ENCODE assay signal across 21 mouse cellular contexts in genomic region chr15:13360741-13361140, GRCm38 (mm10).
A peak's percentile ranks its signal among the peaks of the same experiment; 100 is the strongest.
DNase-seq lines count a peak whose midpoint lies in the region; ATAC-seq and TF ChIP-seq lines count a peak whose summit lies in the region.
"Had no signal": no experiment of that assay in that cellular context is flagged by ENCODE, and none has a peak within 500 bp of the region (broad histone marks: within the 10 kb centered on the region; RNA-seq: fewer than 3 reads in every experiment).

No protein-coding gene starts in this region.

- no peak overlapping the region for H3K4me2 ChIP-seq in kidney, embryonic 15.5 days
- H3K4me2 ChIP-seq in kidney, postnatal 0 days (ENCODE audit: low read length): no peak overlapping the region
- H3K4me2 ChIP-seq: embryonic facial prominence, embryonic 12.5 days; forebrain, embryonic 13.5 days; forebrain, embryonic 15.5 days had no signal

- H3K4me1 ChIP-seq in kidney, embryonic 15.5 days: no peaks in the 10 kb centered on the region
- no peaks in the 10 kb centered on the region for H3K4me1 ChIP-seq in kidney, postnatal 0 days (replicated peaks; ENCODE audit: insufficient read depth, low read length)
- H3K4me1 ChIP-seq: embryonic facial prominence, embryonic 10.5 days; embryonic facial prominence, embryonic 12.5 days; forebrain, embryonic 13.5 days; forebrain, embryonic 15.5 days had no signal

- H3K27ac ChIP-seq in kidney, embryonic 15.5 days: peak overlapping the region; percentile 56
- H3K27ac ChIP-seq in kidney, postnatal 0 days: 0 out of 2 replicates have a peak overlapping the region, but pooled peaks have one; percentile 36
- H3K27ac ChIP-seq: embryonic facial prominence, embryonic 10.5 days; embryonic facial prominence, embryonic 12.5 days; forebrain, embryonic 13.5 days; forebrain, embryonic 15.5 days had no signal

- H3K27me3 ChIP-seq in kidney, embryonic 15.5 days: no peaks in the 10 kb centered on the region
- H3K27me3 ChIP-seq in kidney, postnatal 0 days (ENCODE audit: insufficient read depth, low read length): no peaks in the 10 kb centered on the region
- no peaks in the 10 kb centered on the region for H3K27me3 ChIP-seq in Patski
- H3K27me3 ChIP-seq: embryonic facial prominence, embryonic 12.5 days; forebrain, embryonic 13.5 days; forebrain, embryonic 15.5 days had no signal

- no peak overlapping the region for H3K4me3 ChIP-seq in kidney, embryonic 15.5 days (replicated peaks)
- no peak overlapping the region for H3K4me3 ChIP-seq in kidney, postnatal 0 days (replicated peaks; ENCODE audit: low read depth, low read length)
- H3K4me3 ChIP-seq: embryonic facial prominence, embryonic 10.5 days; embryonic facial prominence, embryonic 12.5 days; forebrain, embryonic 13.5 days; forebrain, embryonic 15.5 days had no signal

- H3K9me3 ChIP-seq in kidney, embryonic 15.5 days (replicated peaks): no peaks in the 10 kb centered on the region
- H3K9me3 ChIP-seq in kidney, postnatal 0 days (replicated peaks; ENCODE audit: low read length): no peaks in the 10 kb centered on the region
- H3K9me3 ChIP-seq: embryonic facial prominence, embryonic 10.5 days; embryonic facial prominence, embryonic 12.5 days; forebrain, embryonic 13.5 days; forebrain, embryonic 15.5 days had no signal

- peak; percentile 15 for DNase-seq in kidney, adult 9 months
- DNase-seq in kidney, postnatal 36 days: no peak
- no peak for DNase-seq in kidney, adult 18-20 months
- DNase-seq in kidney, postnatal 0 days (ENCODE audit: low spot score): peak; percentile 34
- DNase-seq in kidney, postnatal 14 days: no peak
- no peak for DNase-seq in Patski (ENCODE audit: low read depth, low spot score)
- DNase-seq in layer of hippocampus, postnatal 25 days (ENCODE audit: extremely low spot score in 1 of 2, low spot score in 1 of 2): no peak
- DNase-seq: adrenal gland, adult 8-10 months; adrenal gland, postnatal 14 days; adrenal gland, postnatal 36 days; cerebellum, adult 11-12 months; cerebellum, adult 2 months; cerebellum, adult 9-10 months; cerebellum, postnatal 10 days; cerebellum, postnatal 25 days had no signal

- no peaks in the 10 kb centered on the region for H3K36me3 ChIP-seq in kidney, embryonic 15.5 days
- H3K36me3 ChIP-seq in kidney, postnatal 0 days (ENCODE audit: insufficient read depth, low read length): no peaks in the 10 kb centered on the region
- H3K36me3 ChIP-seq: embryonic facial prominence, embryonic 10.5 days; embryonic facial prominence, embryonic 12.5 days; forebrain, embryonic 15.5 days had no signal

- TF ChIP-seq CTCF in kidney, postnatal 0 days (IDR thresholded peaks at IDR 0.05; ENCODE audit: low read depth): no peak
- no peak for TF ChIP-seq CTCF in Patski (IDR thresholded peaks at IDR 0.05)

- CTCF ChIA-PET in Patski (lab: Charles Lee): interaction anchor here (0.7 to 1.2 kb wide), 2 partner anchors 12 to 15 kb away, joined by 3 to 4 read pairs; no protein-coding TSS in a partner anchor

- POLR2A ChIA-PET in Patski (lab: Charles Lee): no interaction called here

- in situ Hi-C loops in Patski (cut with MboI; ENCODE audit: low pct_unique_long_range_greater_than_20kb): no loop called here

- ATAC-seq in kidney, embryonic 15.5 days (replicated peaks; ENCODE audit: low FRiP score): peak; percentile 71
- ATAC-seq in kidney, postnatal 0 days (replicated peaks; ENCODE audit: low FRiP score, low read depth): peak; percentile 52; the same call in 1 of the 2 replicates
- peak; percentile 8 for ATAC-seq in Patski
- ATAC-seq: activated CD4-positive, CD25-positive, alpha-beta regulatory T cell, adult 4 months; forebrain, embryonic 13.5 days; forebrain, embryonic 15.5 days had no signal

- H3K9ac ChIP-seq in kidney, embryonic 15.5 days: no peak overlapping the region
- no peak overlapping the region for H3K9ac ChIP-seq in kidney, postnatal 0 days (ENCODE audit: low read depth, low read length)
- H3K9ac ChIP-seq: embryonic facial prominence, embryonic 12.5 days; forebrain, embryonic 13.5 days; forebrain, embryonic 15.5 days had no signal

- WGBS in kidney, embryonic 15.5 days: 16% methylated on average over 2 of the region's 2 CpGs
- WGBS in kidney, postnatal 0 days: 21% methylated on average over 2 of the region's 2 CpGs

Comparison
In these comparisons a context has a peak if more than half of its experiments do, and no peak if none do; other contexts are left out.
1. DNase-seq: peak in kidney, adult 9 months (single experiment) and kidney, postnatal 0 days (single experiment); none in kidney, postnatal 36 days (0 of 2), kidney, adult 18-20 months (single experiment), kidney, postnatal 14 days (single experiment), Patski (single experiment) and layer of hippocampus, postnatal 25 days (0 of 2).
2. ATAC-seq: peak in every context shown above with its lines; median percentile 71 in kidney, embryonic 15.5 days; 52 in kidney, postnatal 0 days; 8 in Patski.